Mouse (Mus musculus): ENCODE data around the gene Runx1.

DNA sequence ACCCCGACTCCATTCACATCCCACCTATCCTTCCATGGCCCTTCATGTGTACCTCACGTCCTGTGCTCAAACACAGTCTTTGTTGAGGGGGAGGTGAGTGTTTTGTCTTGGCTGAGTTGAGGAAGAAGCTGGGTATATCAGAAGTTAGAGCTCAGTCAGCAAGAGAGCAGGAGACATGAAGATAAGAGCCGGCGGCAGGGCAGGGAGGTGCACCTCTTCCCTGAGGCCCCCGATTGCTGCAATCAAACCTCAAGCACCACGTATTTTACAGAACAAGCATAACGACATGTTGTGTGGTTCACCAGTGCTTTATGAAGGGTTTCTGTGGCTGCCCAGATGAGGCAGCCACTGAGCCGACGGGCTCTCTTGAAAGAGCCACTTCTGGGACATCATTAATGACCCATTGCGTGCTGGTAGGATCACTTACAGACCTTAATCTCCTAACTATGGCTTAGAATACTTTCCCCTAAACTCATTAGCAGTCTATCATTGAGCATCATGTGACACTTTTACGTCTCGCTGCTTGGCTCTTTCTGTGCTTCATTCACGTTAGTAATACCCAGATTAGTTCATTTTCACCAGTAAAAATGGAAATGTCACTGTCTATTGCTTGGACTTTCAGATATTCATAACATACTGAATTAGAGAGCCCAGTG, 61.1 kb downstream of the Runx1 start:
- TF ChIP-seq GATA1 (IDR thresholded peaks at IDR 0.05; ENCODE audit: borderline replicate concordance, low read length) (no peak), FLI1 (IDR thresholded peaks at IDR 0.05; ENCODE audit: low read length) (no peak)

Data from megakaryocyte, embryonic 14.5 days (primary cell).